Mouse (Mus musculus) G1E (cell line): ENCODE data around the gene Tcf3. TPM values are rescaled to one million over a fixed set of nuclear protein-coding genes. Genes with fewer than 3 reads are reported as not detected.

Experiments
- ATAC-seq: 2 replicates; pipeline ENCODE4 v1.8.0; 2016; ENCODE audit warnings: mild to moderate bottlenecking; ENCODE audit not compliant: insufficient number of reproducible peaks, poor library complexity, low FRiP score, severe bottlenecking; ENCODE audit errors: extremely low read depth
- DNase-seq: peaks from one replicate; pipeline ENCODE4 v3.0.0; 2012; ENCODE audit warnings: low spot score
- H3K27me3 ChIP-seq: 2 replicates; pipeline ENCODE4 v1.6.1; 2012; ENCODE audit warnings: mild to moderate bottlenecking, low read length, inconsistent platforms; ENCODE audit not compliant: insufficient read depth
- H3K36me3 ChIP-seq: replicated peaks from 2 replicates; pipeline ENCODE3; 2012; ENCODE audit warnings: mild to moderate bottlenecking, inconsistent platforms
- H3K4me1 ChIP-seq: 2 replicates; pipeline ENCODE4 v1.6.1; 2012; ENCODE audit warnings: low read depth, low read length, inconsistent platforms, mixed read lengths; ENCODE audit not compliant: insufficient read depth
- H3K4me3 ChIP-seq: 2 replicates; pipeline ENCODE4 v1.5.1; 2012; ENCODE audit warnings: low read depth, mild to moderate bottlenecking, inconsistent platforms, low read length, moderate library complexity, mixed read lengths
- H3K9me3 ChIP-seq: replicated peaks from 2 replicates; pipeline ENCODE4 v1.6.1; 2012; ENCODE audit warnings: inconsistent platforms
- CTCF ChIP-seq: IDR thresholded peaks from 2 replicates; pipeline ENCODE4 v1.5.1; 2012; ENCODE audit warnings: low read depth, low read length, inconsistent platforms, mixed read lengths
- GATA1 ChIP-seq: IDR thresholded peaks from 2 replicates; pipeline ENCODE4 v1.6.1; 2012; ENCODE audit warnings: borderline replicate concordance, low read length, inconsistent platforms, mixed read lengths
- GATA2 ChIP-seq: IDR thresholded peaks from 2 replicates; pipeline ENCODE4 v1.6.1; 2012; ENCODE audit warnings: low read depth, low read length, inconsistent platforms, borderline replicate concordance
- POLR2AphosphoS5 ChIP-seq: IDR thresholded peaks from 2 replicates; pipeline ENCODE4 v1.6.1; 2012; ENCODE audit warnings: low read depth, low read length, inconsistent platforms; ENCODE audit not compliant: insufficient replicate concordance
- TAL1 ChIP-seq: conservative IDR thresholded peaks from 2 replicates; pipeline ENCODE4 v1.6.1; 2012; ENCODE audit warnings: low read depth, low read length, inconsistent platforms, mixed read lengths
- polyA plus RNA-seq: library from polyadenylated mRNA; stranded (reverse); fragments of >175 nt; gene quantifications from 2 replicates; pipeline ENCODE4 v1.2.3, GENCODE M21; 2012
- total RNA-seq, 2 experiments: library from RNA; stranded (forward) in 1 of 2; stranded (reverse) in 1 of 2; fragments of 200-1000 nt in 1 of 2; fragments of >200 nt in 1 of 2; fragmentation: Nextera tagmentation in 1 of 2; gene quantifications; 2 replicates each; pipeline ENCODE4 v1.2.3; 2014 to 2017

Tcf3 gene
- total and polyA plus RNA-seq, 3 experiments = 70.0 to 1,090 (median 152) TPM

DNA sequence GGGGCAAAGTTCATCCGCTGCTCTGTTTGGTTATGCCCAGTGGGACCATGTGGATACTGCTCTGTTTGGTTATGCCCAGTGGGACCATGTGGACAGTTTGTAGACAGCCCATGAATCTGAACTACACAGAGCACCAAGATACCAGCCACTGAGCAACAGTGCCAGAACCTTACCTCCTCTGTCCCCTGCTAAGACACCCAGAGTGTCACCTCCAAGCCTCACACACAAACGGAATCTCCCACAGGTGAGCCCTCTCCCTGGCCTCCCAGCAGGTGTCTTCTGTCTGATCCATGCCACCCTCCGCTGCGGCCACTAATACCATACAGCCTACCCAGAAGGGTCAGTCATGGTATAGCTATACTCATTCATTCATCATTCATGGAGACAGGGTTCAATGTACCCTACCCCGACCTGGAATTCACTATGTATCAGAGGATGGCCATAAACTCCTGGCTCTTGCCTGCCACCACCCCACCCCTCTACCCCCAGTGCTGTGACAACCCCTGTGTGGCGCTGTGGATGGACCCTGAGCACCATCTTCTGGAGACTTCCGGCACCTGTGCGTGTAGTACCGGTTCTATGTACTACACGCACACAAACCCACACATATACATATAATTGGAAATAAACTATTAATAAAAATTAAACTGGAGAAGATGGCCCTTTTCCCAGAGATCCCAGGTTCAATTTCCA lies 27.8 kb downstream of the Tcf3 start:
- ATAC-seq (no peak), DNase-seq (peak; percentile 45)
- Histone ChIP-seq H3K9me3 (no peaks in the 10 kb centered on the region), H3K4me1 (peaks cover 84% of the 10 kb centered on the region), H3K4me3 (peak overlapping the region; percentile 91), H3K27me3 (no peaks in the 10 kb centered on the region), H3K36me3 (peaks cover 84% of the 10 kb centered on the region)
- no peak for TF ChIP-seq GATA2
- no peak for TF ChIP-seq TAL1
- no peak for TF ChIP-seq POLR2AphosphoS5
- no peak for TF ChIP-seq CTCF
- TF ChIP-seq GATA1 = no peak

DNA sequence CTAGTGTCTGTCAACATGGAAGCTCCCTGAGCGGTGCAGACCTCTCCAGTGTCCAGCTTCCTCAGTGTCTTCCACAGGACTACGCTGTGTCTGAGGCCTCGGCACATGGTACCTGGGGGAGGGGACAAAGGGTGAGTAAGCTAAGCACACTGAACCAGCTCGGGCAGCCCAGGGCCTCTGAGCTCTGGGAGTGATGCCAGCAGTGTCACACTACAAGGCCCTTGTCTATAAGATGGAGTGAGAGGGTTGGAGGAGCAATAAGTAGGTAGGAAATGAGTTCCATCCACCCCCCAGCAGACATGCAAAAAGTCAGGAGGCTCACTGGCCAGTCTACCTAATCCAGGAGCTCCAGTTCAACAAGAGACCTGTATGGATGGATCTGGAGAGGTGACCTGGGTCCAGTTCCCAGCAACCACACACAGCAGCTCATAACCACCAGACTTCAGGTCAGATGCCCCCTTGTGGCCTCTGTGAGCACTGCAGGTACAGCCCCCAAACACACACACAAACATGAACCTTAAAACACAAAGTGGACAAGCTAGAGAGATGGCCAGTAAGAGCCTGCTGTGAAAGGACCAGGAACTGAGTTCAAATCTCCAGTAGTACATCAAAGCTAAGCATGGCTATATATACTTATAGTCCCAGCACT lies 30.3 kb downstream of the Tcf3 start:
- Histone ChIP-seq H3K4me1 (peaks cover 73% of the 10 kb centered on the region), H3K36me3 (peaks cover 66% of the 10 kb centered on the region), H3K4me3 (no peak overlapping the region), H3K27me3 (no peaks in the 10 kb centered on the region), H3K9me3 (no peaks in the 10 kb centered on the region)
- DNase-seq (no peak), ATAC-seq (no peak)
- TF ChIP-seq CTCF = peak; percentile 82
- no peak for TF ChIP-seq POLR2AphosphoS5

DNA sequence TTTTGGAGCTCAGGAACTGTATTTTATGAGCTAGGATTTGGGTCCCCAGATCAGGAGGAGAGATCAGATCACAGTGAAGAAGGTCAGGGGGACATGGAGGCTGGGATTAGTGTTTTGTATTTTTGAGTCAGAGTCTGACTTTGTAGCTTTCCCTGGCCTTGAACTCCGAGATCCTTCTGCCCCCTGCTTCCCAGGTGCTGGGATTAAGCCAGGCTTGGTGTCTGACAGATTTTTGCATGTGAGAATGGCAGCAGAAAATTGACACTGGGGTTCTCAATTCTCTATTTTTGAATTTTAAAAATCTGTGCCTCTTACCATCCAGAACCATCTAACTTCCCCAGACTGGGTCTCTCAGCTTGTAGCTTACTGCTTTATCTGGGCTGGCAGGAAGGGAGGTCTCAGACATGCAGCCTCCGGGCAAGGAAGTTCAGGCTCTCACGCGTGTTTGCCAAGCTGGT lies 32.7 kb downstream of the Tcf3 start:
- peak overlapping the region; percentile 75; the same call in 1 of the 2 replicates for H3K4me3 ChIP-seq
- no peaks in the 10 kb centered on the region for H3K27me3 ChIP-seq
- TF ChIP-seq GATA2 = no peak
- TF ChIP-seq POLR2AphosphoS5 = no peak
- no peak for TF ChIP-seq TAL1
- TF ChIP-seq CTCF = no peak
- TF ChIP-seq GATA1 = no peak
- DNase-seq (no peak), ATAC-seq (no peak)
- peaks cover 82% of the 10 kb centered on the region for H3K4me1 ChIP-seq
- no peaks in the 10 kb centered on the region for H3K9me3 ChIP-seq
- peaks cover 80% of the 10 kb centered on the region for H3K36me3 ChIP-seq

DNA sequence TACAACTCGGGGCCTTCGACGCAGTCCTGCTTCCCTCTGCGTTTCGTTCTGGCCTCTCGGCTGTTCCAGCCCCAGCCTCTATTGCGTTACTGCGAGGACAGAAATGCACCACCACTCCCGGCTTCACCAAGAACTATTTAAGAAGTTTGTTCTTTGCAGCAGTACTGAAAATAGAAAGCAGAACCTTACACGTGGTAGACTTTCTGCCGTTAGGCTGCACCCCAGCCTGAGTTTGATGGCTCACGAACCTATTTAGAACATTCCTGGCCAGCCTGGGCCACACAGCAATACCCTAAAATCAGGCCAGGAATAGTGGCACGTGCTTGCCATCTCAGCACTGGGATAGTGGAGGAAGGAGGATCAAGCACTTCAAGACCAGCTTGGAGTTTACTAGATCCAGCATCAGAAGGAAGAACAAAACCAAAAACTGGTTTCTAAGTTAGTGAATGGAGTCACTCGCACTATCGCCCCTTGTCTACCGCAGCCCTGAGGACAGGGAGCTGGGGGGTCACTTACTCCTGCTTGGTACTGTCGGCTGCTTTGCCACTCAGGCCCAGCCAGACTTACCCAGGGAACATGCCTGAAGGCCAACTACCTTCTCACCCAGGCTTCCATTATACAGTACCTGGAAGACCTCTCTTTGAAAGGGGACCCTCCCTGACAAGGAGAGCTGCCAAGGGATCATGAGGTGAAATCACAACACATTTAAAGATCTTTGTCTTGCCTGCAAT lies 33.3 kb downstream of the Tcf3 start:
- no peak for DNase-seq
- Histone ChIP-seq H3K27me3 (no peaks in the 10 kb centered on the region), H3K36me3 (peaks cover 80% of the 10 kb centered on the region), H3K4me1 (peaks cover 82% of the 10 kb centered on the region), H3K9me3 (no peaks in the 10 kb centered on the region), H3K4me3 (peak overlapping the region; percentile 75)
- TF ChIP-seq POLR2AphosphoS5 (0 out of 2 replicates have a peak, but pooled peaks have one; percentile 14), GATA2 (no peak), TAL1 (no peak)
- no peak for ATAC-seq

DNA sequence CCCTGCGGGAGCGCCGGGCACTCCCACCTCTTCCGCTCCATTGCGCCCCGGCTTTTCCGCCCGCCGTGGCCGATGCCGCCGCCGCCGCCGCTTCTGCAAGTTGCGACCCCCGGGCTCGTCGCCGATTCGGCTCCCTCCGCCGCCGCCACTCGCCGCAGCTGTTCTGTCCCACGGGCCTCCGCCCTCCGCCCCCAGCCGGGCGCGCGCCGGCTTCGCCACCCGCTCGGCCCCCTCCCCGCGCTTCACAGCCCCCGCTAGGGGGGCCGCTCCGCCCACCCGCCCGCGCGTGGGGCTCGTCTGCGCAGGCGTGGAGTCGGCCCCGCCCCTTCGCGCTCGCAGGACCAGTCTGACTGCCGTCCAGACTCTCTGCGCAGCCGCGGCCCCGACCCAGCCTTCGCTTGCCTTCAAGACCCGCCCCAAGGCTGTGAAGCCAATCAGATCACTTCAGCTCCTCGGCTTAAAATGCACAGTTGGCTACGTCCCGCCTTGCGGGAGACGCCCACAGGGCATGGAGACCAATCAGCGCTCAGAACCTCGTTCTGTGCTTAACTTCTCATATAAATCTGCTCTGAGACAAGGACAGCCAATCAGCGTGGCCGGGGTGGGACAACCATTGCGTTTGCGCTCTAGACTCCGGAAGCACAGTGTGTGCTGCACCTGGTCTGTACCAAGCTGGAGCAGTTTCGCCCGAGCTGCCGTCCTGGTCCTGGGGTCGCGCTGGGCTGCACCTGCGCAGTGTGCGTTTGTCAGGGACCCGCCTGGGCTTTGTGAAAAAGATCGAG lies 34.1 kb downstream of the Tcf3 start, which contains the start of gene Mbd3:
TSS of gene Mbd3 (minus strand) at position 360 of the 782 bp plus-strand sequence.
- no peaks in the 10 kb centered on the region for H3K9me3 ChIP-seq
- H3K36me3 ChIP-seq = peaks cover 80% of the 10 kb centered on the region
- no peaks in the 10 kb centered on the region for H3K27me3 ChIP-seq
- DNase-seq = peak; percentile 98
- H3K4me1 ChIP-seq = peaks cover 80% of the 10 kb centered on the region
- TF ChIP-seq GATA1 (no peak), POLR2AphosphoS5 (peak; percentile 60; the same call in 1 of the 2 replicates)
- peak within 1 kb of the TSS; percentile 75 for H3K4me3 ChIP-seq
- peak; percentile 97 for ATAC-seq
